Mouse (Mus musculus) kidney, adult 2 months (tissue): ENCODE measurements around the gene Znrf2.

Source experiments
- CTCF ChIP-seq: fragments of 200-500 bp; conservative IDR thresholded peaks from 2 replicates; pipeline ENCODE4 v1.5.1; 2011; ENCODE audit warnings: low read depth, mild to moderate bottlenecking, control low read depth, low read length, moderate library complexity, mixed read lengths; ENCODE audit not compliant: insufficient read depth, insufficient read length
- POLR2A ChIP-seq: fragments of 200-500 bp; IDR thresholded peaks from one replicate; pipeline ENCODE4 v1.6.1; 2011; ENCODE audit warnings: low read depth, low read length, control low read depth

- no peak for TF ChIP-seq CTCF
- TF ChIP-seq POLR2A = no peak
Observed at GRCm38 (mm10) chr6:54936496-54936895, 119.8 kb downstream of the Znrf2 start.
